Mouse (Mus musculus): ENCODE measurements at regions not wholly inside any gene's neighbourhood (a gene's known extent, or its start where the extent isn't known, plus 50 kb on each side); places are given as distances from the start of the nearest gene placed in this dataset.
"Not testable (repeated sequence)": the region's sequence is repeated elsewhere in the genome, so short reads cannot be mapped to it uniquely, and the experiment has no call there.

GRCm38 (mm10) chr16:29911164-29911571 lies 153.0 kb upstream of the Hes1 start:
- no peak for TF ChIP-seq CTCF (IDR thresholded peaks at IDR 0.05; ENCODE audit: extremely low read depth, insufficient read depth, low read length)
- no peak for TF ChIP-seq POLR2A (IDR thresholded peaks at IDR 0.05; ENCODE audit: extremely low read depth, insufficient read depth, low read length)
- Histone ChIP-seq H3K4me3 (ENCODE audit: insufficient read depth, low read length) (no peak overlapping the region), H3K4me1 (ENCODE audit: control insufficient read depth, insufficient read depth, low read length) (no peaks in the 10 kb centered on the region), H3K27ac (ENCODE audit: insufficient read depth, low read length) (no peak overlapping the region)

- no peak overlapping the region for H3K4me3 ChIP-seq (ENCODE audit: insufficient read depth, low read length)
- no peak for TF ChIP-seq POLR2A (IDR thresholded peaks at IDR 0.05; ENCODE audit: extremely low read depth, insufficient read depth, low read length)
- TF ChIP-seq CTCF (IDR thresholded peaks at IDR 0.05; ENCODE audit: extremely low read depth, insufficient read depth, low read length), result no peak
- H3K4me1 ChIP-seq (ENCODE audit: control insufficient read depth, insufficient read depth, low read length), result no peaks in the 10 kb centered on the region
- no peak overlapping the region for H3K27ac ChIP-seq (ENCODE audit: insufficient read depth, low read length)
Measured at GRCm38 (mm10) chr16:29913357-29914010, 150.7 kb upstream of the Hes1 start.

- Histone ChIP-seq H3K4me1 (ENCODE audit: control insufficient read depth, insufficient read depth, low read length) (no peaks in the 10 kb centered on the region), H3K4me3 (ENCODE audit: insufficient read depth, low read length) (no peak overlapping the region), H3K27ac (ENCODE audit: insufficient read depth, low read length) (no peak overlapping the region)
- TF ChIP-seq POLR2A (IDR thresholded peaks at IDR 0.05; ENCODE audit: extremely low read depth, insufficient read depth, low read length) (no peak), CTCF (IDR thresholded peaks at IDR 0.05; ENCODE audit: extremely low read depth, insufficient read depth, low read length) (no peak)
Measured at GRCm38 (mm10) chr16:29915346-29915745, 148.8 kb upstream of the Hes1 start.

- Histone ChIP-seq H3K27ac (ENCODE audit: insufficient read depth, low read length) (no peak overlapping the region), H3K4me1 (ENCODE audit: control insufficient read depth, insufficient read depth, low read length) (no peaks in the 10 kb centered on the region), H3K4me3 (ENCODE audit: insufficient read depth, low read length) (no peak overlapping the region)
- TF ChIP-seq POLR2A (IDR thresholded peaks at IDR 0.05; ENCODE audit: extremely low read depth, insufficient read depth, low read length), result no peak
- TF ChIP-seq CTCF (IDR thresholded peaks at IDR 0.05; ENCODE audit: extremely low read depth, insufficient read depth, low read length), result no peak
Measured at GRCm38 (mm10) chr16:29917989-29918388, 146.2 kb upstream of the Hes1 start.

- H3K4me3 ChIP-seq (ENCODE audit: insufficient read depth, low read length), result no peak overlapping the region
- no peak for TF ChIP-seq CTCF (IDR thresholded peaks at IDR 0.05; ENCODE audit: extremely low read depth, insufficient read depth, low read length)
- TF ChIP-seq POLR2A (IDR thresholded peaks at IDR 0.05; ENCODE audit: extremely low read depth, insufficient read depth, low read length), result no peak
- H3K4me1 ChIP-seq (ENCODE audit: control insufficient read depth, insufficient read depth, low read length), result no peaks in the 10 kb centered on the region
- H3K27ac ChIP-seq (ENCODE audit: insufficient read depth, low read length), result no peak overlapping the region
Measured at GRCm38 (mm10) chr16:29918396-29918795, 145.8 kb upstream of the Hes1 start.

- TF ChIP-seq POLR2A (IDR thresholded peaks at IDR 0.05; ENCODE audit: extremely low read depth, insufficient read depth, low read length), result no peak
- no peak for TF ChIP-seq CTCF (IDR thresholded peaks at IDR 0.05; ENCODE audit: extremely low read depth, insufficient read depth, low read length)
- H3K27ac ChIP-seq (ENCODE audit: insufficient read depth, low read length), result no peak overlapping the region
Measured at GRCm38 (mm10) chr16:29920940-29921339, 143.2 kb upstream of the Hes1 start.

GRCm38 (mm10) chr16:29921385-29921784 lies 142.8 kb upstream of the Hes1 start:
- no peaks in the 10 kb centered on the region for H3K4me1 ChIP-seq (ENCODE audit: control insufficient read depth, insufficient read depth, low read length)
- no peak for TF ChIP-seq CTCF (IDR thresholded peaks at IDR 0.05; ENCODE audit: extremely low read depth, insufficient read depth, low read length)
- no peak for TF ChIP-seq POLR2A (IDR thresholded peaks at IDR 0.05; ENCODE audit: extremely low read depth, insufficient read depth, low read length)
- H3K4me3 ChIP-seq (ENCODE audit: insufficient read depth, low read length), result no peak overlapping the region
- H3K27ac ChIP-seq (ENCODE audit: insufficient read depth, low read length), result no peak overlapping the region

More at GRCm38 (mm10) chr16:29920940-29921339, 143.2 kb upstream of the Hes1 start:
- no peaks in the 10 kb centered on the region for H3K4me1 ChIP-seq (ENCODE audit: control insufficient read depth, insufficient read depth, low read length)
- no peak overlapping the region for H3K4me3 ChIP-seq (ENCODE audit: insufficient read depth, low read length)

GRCm38 (mm10) chr16:29927276-29927675 lies 136.9 kb upstream of the Hes1 start:
- not testable (repeated sequence) for H3K4me1 ChIP-seq (ENCODE audit: control insufficient read depth, insufficient read depth, low read length); H3K4me3 ChIP-seq (ENCODE audit: insufficient read depth, low read length); H3K27ac ChIP-seq (ENCODE audit: insufficient read depth, low read length)

GRCm38 (mm10) chr16:29928291-29928690 lies 135.9 kb upstream of the Hes1 start:
- Histone ChIP-seq H3K4me1 (ENCODE audit: control insufficient read depth, insufficient read depth, low read length) (no peaks in the 10 kb centered on the region), H3K27ac (ENCODE audit: insufficient read depth, low read length) (no peak overlapping the region), H3K4me3 (ENCODE audit: insufficient read depth, low read length) (no peak overlapping the region)
- TF ChIP-seq CTCF (IDR thresholded peaks at IDR 0.05; ENCODE audit: extremely low read depth, insufficient read depth, low read length), result no peak

- Histone ChIP-seq H3K4me3 (ENCODE audit: insufficient read depth, low read length) (no peak overlapping the region), H3K27ac (ENCODE audit: insufficient read depth, low read length) (no peak overlapping the region), H3K4me1 (ENCODE audit: control insufficient read depth, insufficient read depth, low read length) (no peaks in the 10 kb centered on the region)
- TF ChIP-seq POLR2A (IDR thresholded peaks at IDR 0.05; ENCODE audit: extremely low read depth, insufficient read depth, low read length) (no peak), CTCF (IDR thresholded peaks at IDR 0.05; ENCODE audit: extremely low read depth, insufficient read depth, low read length) (no peak)
Measured at GRCm38 (mm10) chr16:29931746-29932351, 132.3 kb upstream of the Hes1 start.

Data from cortical plate, adult 2 months (tissue).